Mouse (Mus musculus): Measurements from ENCODE around the gene Elane. TPM values are rescaled to one million over a fixed set of nuclear protein-coding genes. Genes with fewer than 3 reads are reported as not detected.
A peak's percentile ranks its signal among the peaks of the same experiment; 100 is the strongest.

The Elane gene
- polyA plus RNA-seq (2016; fragmentation: Nextera tagmentation; extraction: Ambion mirVana), result 0.33 and 0.55 TPM in 2 replicates

DNA sequence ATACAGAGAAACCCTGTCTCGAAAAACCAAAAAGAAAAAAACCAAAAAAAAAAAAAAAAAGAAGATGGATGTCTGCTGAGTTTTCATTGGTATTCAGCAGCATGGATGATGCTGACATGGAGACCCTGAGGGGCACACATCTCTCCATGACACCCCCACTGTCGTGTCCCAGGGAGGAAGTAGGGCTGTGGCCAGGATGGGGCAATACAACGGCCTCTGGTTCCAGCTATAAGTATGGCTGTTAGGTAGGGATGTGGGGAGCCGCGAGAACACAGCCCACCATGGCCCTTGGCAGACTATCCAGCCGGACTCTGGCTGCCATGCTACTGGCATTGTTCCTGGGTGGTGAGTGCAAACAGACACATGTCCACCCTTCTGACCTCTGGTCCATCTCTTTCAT lies at the start of gene Elane:
Gene Elane (plus strand): TSS at position 194 of the 400 bp plus-strand sequence.
- no peak for ATAC-seq (ENCODE audit: insufficient number of reproducible peaks, insufficient read depth, low FRiP score, low TSS enrichment)
- no peak within 1 kb of the TSS for H3K4me2 ChIP-seq (replicated peaks)
- H3K36me3 ChIP-seq, result no peaks in the 10 kb centered on the region
- no peaks in the 10 kb centered on the region for H3K9me3 ChIP-seq
- WGBS, result 79% methylated on average over 6 of the region's 6 CpGs
- H3K4me3 ChIP-seq, result no peak within 1 kb of the TSS
- H3K4me1 ChIP-seq, result peaks cover 11% of the 10 kb centered on the region
- no peak within 1 kb of the TSS for H3K9ac ChIP-seq
- no peak within 1 kb of the TSS for H3K27ac ChIP-seq
- H3K27me3 ChIP-seq, result peaks cover 9% of the 10 kb centered on the region

DNA sequence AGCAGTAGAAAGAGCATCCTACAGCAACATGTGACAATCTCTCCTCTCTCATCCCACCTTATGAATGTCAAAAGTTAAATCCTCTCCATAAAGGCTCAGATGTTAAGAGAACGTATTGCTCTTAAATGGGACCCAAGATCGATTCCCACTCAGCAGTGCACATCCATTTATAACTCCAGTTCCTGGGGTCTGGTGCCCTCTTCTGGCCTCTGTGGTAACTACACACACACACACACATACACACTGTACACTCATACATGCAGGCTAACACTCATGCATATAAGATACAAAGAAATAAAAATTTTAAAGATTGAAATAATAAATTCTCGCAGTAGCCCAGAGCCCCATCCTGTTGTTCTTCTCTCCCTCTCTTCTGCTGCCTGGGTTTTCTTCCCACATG lies 49.1 kb upstream of the Elane start:
- H3K9me3 ChIP-seq, result no peaks in the 10 kb centered on the region
- H3K36me3 ChIP-seq, result no peaks in the 10 kb centered on the region
- no peak overlapping the region for H3K27ac ChIP-seq
- H3K27me3 ChIP-seq, result no peaks in the 10 kb centered on the region
- no peak overlapping the region for H3K9ac ChIP-seq
- no peak overlapping the region for H3K4me2 ChIP-seq (replicated peaks)
- H3K4me1 ChIP-seq, result peaks cover 13% of the 10 kb centered on the region
- 91% methylated on average over 3 of the region's 3 CpGs for WGBS
- no peak overlapping the region for H3K4me3 ChIP-seq
- ATAC-seq (ENCODE audit: insufficient number of reproducible peaks, insufficient read depth, low FRiP score, low TSS enrichment), result no peak

DNA sequence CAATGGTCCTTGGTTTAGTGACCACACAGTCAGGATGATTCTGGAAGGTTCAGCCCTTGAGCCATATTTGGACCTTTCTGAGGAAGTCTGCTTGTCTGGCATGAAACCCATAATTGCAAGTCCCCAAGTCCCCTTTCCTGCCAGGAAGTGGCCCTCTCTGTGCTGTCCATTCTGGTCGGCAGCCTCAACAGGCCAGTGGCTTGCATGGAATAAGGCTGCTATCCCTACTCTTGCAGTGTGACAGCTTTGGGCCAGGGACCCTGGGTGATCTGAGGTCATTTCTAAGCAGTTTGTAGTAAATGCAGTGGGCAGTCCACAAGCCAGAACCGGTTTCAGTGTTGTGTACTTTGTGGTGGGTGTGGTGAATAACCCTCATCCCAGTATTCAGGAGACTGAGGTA lies 47.9 kb upstream of the Elane start:
- Histone ChIP-seq H3K4me2 (replicated peaks) (no peak overlapping the region), H3K4me1 (peaks cover 19% of the 10 kb centered on the region), H3K27me3 (no peaks in the 10 kb centered on the region), H3K36me3 (no peaks in the 10 kb centered on the region), H3K9me3 (no peaks in the 10 kb centered on the region), H3K9ac (no peak overlapping the region), H3K27ac (no peak overlapping the region), H3K4me3 (no peak overlapping the region)
- no peak for ATAC-seq (ENCODE audit: insufficient number of reproducible peaks, insufficient read depth, low FRiP score, low TSS enrichment)
- WGBS, result 50% methylated on average over 2 of the region's 2 CpGs

DNA sequence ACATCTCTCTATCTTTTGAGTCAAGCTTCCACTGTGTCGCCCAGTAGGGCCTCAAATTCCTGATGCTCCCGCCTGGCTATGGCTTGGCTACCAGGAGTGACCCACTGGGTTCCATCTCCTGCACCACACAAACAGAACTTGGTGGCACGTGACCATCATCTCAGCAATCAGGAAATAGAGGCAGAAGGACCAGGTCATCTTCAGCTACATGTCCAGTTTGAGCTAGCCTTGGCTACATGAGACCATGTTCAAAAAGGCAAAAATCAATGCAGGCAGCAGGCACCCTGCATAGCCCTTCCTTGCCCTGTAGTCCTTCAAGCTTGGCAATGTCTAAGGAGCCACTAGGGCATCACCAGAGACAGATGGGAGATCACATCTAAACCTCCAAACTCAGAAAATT lies 46.0 kb upstream of the Elane start:
- H3K4me3 ChIP-seq, result peak overlapping the region; percentile 35; the same call in 1 of the 2 replicates

DNA sequence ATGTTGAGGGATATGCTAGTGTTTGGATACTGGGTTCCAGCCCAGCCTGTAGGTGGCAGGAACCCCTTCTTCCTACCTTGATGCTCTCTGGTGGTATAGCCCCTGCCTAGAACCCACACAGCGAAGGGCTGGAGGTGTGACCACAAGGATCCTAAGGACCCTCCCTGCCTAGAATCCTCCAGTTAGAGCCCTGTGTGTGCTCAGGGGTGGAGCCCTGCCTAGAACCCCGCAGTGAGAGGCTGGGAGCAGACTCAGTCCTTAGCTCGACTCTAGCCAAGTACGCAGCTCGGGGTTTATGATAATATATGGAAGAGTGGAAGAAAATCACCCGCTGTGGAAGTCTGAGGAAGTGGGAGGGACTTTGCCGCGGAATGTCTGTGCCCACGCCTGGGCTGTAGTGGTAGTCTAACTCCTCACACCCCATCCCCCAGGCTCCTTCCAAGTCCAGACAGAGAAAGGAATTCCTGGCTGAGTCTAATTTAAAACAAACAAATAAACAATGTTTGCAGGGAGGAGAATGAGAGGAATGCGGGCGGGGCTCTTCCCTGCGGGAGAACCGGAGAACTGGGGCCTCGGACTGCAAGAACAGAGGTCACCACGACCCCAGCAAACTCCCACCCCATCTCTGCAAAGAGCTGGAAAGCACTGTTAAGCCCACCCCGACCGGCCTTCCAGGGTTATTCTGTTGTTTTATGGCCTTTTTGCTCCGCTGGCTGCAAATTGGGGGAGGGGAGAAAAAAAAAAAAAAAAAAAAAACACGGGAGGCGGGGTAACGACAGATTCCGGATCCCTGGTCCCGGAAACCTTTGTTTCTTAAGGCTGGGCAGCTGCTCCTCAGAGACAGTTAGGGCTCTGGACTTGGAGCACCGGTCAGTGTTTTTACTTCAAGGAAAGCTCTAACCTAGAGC lies 45.1 kb upstream of the Elane start:
- Histone ChIP-seq H3K4me3 (peak overlapping the region; percentile 35), H3K4me1 (peaks cover 29% of the 10 kb centered on the region), H3K4me2 (replicated peaks) (peak overlapping the region; percentile 56), H3K27me3 (no peaks in the 10 kb centered on the region), H3K9me3 (no peaks in the 10 kb centered on the region), H3K27ac (peak overlapping the region; percentile 93), H3K9ac (peak overlapping the region; percentile 40; the same call in 1 of the 2 replicates), H3K36me3 (no peaks in the 10 kb centered on the region)
- peak; percentile 94 for ATAC-seq (ENCODE audit: insufficient number of reproducible peaks, insufficient read depth, low FRiP score, low TSS enrichment)
- WGBS, result under 1% methylated on average over 23 of the region's 24 CpGs

More for the DNA sequence above, 46.0 kb upstream of the Elane start:
- peak overlapping the region; percentile 56 for H3K4me2 ChIP-seq (replicated peaks)
- peak overlapping the region; percentile 93 for H3K27ac ChIP-seq
- no peaks in the 10 kb centered on the region for H3K27me3 ChIP-seq
- 0 out of 2 replicates have a peak overlapping the region, but pooled peaks have one; percentile 38 for H3K9ac ChIP-seq
- no peaks in the 10 kb centered on the region for H3K9me3 ChIP-seq
- ATAC-seq (ENCODE audit: insufficient number of reproducible peaks, insufficient read depth, low FRiP score, low TSS enrichment), result no peak
- no peaks in the 10 kb centered on the region for H3K36me3 ChIP-seq
- peaks cover 29% of the 10 kb centered on the region for H3K4me1 ChIP-seq
- WGBS, result 94% methylated on average over 3 of the region's 3 CpGs

DNA sequence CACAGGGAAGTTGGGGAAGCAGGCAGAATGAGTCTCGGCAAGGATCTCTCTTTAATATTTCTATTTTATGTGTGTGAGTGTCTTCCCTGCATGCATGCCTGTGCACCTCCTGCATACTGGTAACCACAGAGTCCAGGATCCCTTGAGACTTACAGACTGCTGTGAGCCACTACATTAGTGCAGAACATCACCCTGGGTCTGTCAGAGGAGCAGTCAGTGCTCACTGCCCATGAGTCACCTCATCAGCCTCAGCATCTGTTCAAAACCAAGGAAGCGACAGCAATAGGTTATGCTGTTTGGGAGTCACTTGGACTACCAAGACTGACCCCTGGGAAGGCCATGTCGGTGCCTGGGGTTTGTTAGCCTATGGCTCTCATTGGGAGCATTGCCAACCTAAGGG lies 43.7 kb upstream of the Elane start:
- Histone ChIP-seq H3K27ac (peak overlapping the region; percentile 1; the same call in 1 of the 2 replicates), H3K4me2 (replicated peaks) (no peak overlapping the region), H3K27me3 (no peaks in the 10 kb centered on the region), H3K4me3 (no peak overlapping the region), H3K9me3 (no peaks in the 10 kb centered on the region), H3K9ac (no peak overlapping the region), H3K36me3 (no peaks in the 10 kb centered on the region), H3K4me1 (peaks cover 29% of the 10 kb centered on the region)
- 77% methylated on average over 3 of the region's 3 CpGs for WGBS
- ATAC-seq (ENCODE audit: insufficient number of reproducible peaks, insufficient read depth, low FRiP score, low TSS enrichment), result no peak

DNA sequence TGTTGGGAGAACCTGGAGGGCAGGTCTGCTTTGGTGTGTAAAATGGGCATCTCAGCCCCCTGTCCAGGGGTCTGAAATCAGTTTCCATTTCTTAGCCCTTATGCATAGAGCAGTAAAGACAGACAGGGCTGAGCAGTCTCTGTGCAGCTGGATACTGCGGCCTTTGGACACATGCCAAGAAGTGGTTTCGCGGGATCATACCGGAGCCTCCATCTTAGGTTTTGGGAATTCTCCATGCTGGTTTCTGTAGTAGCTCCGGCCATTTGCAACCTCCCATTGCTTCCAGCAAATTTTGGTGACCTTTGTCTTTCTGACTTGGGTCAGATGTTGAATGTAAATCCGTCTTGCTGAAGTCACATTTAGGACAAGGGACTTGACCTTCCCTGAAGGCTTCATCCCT lies 42.6 kb upstream of the Elane start:
- H3K27ac ChIP-seq, result peak overlapping the region; percentile 47; the same call in 1 of the 2 replicates
- H3K4me2 ChIP-seq (replicated peaks), result no peak overlapping the region
- no peaks in the 10 kb centered on the region for H3K27me3 ChIP-seq
- H3K9me3 ChIP-seq, result no peaks in the 10 kb centered on the region
- peaks cover 29% of the 10 kb centered on the region for H3K4me1 ChIP-seq
- H3K36me3 ChIP-seq, result no peaks in the 10 kb centered on the region
- H3K4me3 ChIP-seq, result no peak overlapping the region
- no peak for ATAC-seq (ENCODE audit: insufficient number of reproducible peaks, insufficient read depth, low FRiP score, low TSS enrichment)
- no peak overlapping the region for H3K9ac ChIP-seq
- 61% methylated on average over 6 of the region's 6 CpGs for WGBS

DNA sequence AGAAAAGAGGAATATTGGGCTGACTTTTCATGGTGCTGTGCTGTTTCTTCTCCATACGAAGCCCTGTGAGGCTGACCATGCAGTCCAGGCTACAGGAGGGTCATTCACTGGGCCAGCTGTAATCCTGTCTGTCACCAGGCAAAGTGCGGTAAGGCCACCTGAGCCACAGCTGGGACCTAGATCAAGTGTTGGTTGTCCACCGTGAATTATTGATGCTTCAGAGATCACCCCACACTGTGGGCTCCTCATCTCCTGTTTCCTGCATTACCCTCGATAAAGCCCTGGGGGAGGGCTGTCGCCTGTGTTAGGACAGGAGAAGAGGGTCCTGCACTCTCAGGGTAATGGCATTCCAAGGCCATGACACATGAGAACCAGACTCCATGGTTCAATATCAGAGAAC lies 39.5 kb upstream of the Elane start:
- Histone ChIP-seq H3K27ac (no peak overlapping the region), H3K36me3 (no peaks in the 10 kb centered on the region), H3K27me3 (no peaks in the 10 kb centered on the region), H3K4me3 (no peak overlapping the region), H3K4me2 (replicated peaks) (no peak overlapping the region), H3K4me1 (peaks cover 22% of the 10 kb centered on the region), H3K9me3 (no peaks in the 10 kb centered on the region), H3K9ac (no peak overlapping the region)
- ATAC-seq (ENCODE audit: insufficient number of reproducible peaks, insufficient read depth, low FRiP score, low TSS enrichment), result no peak
- 54% methylated on average over 5 of the region's 5 CpGs for WGBS

DNA sequence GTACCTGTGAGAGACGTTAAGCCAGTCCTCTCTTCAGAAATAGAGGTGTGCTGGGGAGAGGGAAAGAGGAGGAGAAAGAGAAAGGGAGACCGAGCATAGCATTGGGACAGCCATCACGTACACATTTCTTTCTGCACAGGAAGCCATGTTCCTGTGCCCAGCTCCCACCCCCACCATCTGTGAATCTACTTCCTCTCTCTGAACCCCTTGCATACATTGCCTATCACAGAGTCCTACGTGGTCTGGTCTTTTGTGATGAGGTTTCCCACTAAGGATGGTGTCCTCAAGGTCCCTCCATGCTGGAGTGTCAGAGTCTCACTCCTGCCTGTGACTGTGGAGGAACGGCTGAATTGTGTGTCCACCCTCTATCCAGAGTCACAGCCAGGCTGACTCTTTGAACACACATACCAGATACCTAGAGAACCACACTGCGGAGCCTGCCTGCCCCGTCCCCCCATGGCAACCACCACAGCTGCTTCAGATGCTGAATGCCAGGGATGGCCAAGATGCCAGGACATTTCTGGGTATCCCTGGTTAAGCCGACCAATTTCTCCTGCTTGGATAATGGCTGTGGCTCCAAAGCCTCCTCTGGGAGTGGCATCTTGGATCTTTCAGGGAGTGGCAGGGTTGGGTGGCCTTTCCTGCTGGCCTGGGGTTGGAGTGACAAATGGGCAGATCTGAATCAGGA lies 36.0 kb upstream of the Elane start:
- Histone ChIP-seq H3K36me3 (no peaks in the 10 kb centered on the region), H3K4me3 (no peak overlapping the region), H3K27me3 (no peaks in the 10 kb centered on the region), H3K4me2 (replicated peaks) (no peak overlapping the region), H3K4me1 (peaks cover 22% of the 10 kb centered on the region), H3K27ac (no peak overlapping the region), H3K9me3 (no peaks in the 10 kb centered on the region), H3K9ac (no peak overlapping the region)
- WGBS, result 86% methylated on average over 8 of the region's 8 CpGs
- ATAC-seq (ENCODE audit: insufficient number of reproducible peaks, insufficient read depth, low FRiP score, low TSS enrichment), result no peak

DNA sequence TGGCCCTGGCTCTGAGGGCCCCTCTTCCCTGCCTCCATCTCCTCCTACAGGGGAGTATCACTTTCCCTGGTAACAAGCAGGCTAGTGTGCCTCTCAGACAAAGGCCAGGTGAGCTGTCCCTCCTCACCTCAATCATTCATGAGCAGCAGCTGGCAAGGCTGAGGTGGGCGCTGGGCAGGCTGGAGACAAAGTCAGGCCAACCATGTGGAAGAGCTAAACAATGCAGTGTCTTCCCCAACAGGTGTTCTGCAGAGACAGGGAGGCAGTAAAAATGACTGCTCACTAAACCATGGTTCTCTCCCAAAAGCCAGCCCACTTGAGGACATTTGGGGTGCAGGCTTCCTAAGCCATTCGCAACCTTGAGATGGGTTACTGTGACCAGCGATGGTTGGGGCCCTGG lies 34.4 kb upstream of the Elane start:
- Histone ChIP-seq H3K4me3 (0 out of 2 replicates have a peak overlapping the region, but pooled peaks have one; percentile 15), H3K4me2 (replicated peaks) (peak overlapping the region; percentile 99), H3K4me1 (peaks cover 32% of the 10 kb centered on the region), H3K27me3 (no peaks in the 10 kb centered on the region), H3K9ac (peak overlapping the region; percentile 53; the same call in 1 of the 2 replicates), H3K9me3 (no peaks in the 10 kb centered on the region), H3K27ac (peak overlapping the region; percentile 100), H3K36me3 (peaks cover 5% of the 10 kb centered on the region)
- WGBS, result 59% methylated on average over 3 of the region's 3 CpGs
- ATAC-seq (ENCODE audit: insufficient number of reproducible peaks, insufficient read depth, low FRiP score, low TSS enrichment), result no peak

DNA sequence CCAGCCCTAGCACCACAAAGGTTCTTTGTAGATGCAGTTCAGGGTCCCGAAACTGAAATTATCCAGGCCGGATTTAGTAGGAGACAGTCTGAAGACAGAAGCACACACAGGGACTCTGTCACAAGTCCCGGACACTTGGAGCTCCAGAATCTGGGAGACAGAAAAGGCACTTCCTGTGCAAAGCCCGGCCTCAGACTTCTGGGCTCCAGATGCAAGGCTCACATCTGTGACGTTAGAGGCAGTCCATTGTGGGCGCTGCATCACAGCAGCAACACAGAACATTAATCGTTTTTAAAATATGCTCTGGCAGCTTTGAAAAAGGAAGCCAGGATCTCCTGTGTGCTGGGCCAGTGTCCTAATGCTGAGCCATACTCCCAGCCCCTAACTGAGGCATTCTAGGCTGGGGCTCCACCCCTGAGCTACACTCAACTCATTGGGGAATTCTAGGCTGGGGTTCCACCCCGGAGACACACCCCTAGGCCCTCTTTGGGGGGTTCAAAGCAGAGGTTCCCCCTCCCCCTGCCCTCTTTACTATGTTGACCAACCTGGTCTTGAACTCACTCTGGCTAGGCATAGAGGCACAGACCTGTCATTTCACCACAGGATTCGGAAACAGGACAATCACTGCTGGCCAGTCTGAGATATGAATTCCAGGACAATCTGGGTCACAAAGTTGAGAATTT lies 33.8 kb upstream of the Elane start:
- 34% methylated on average over 9 of the region's 9 CpGs for WGBS
- peak overlapping the region; percentile 15; the same call in 1 of the 2 replicates for H3K4me3 ChIP-seq
- no peaks in the 10 kb centered on the region for H3K9me3 ChIP-seq
- H3K4me2 ChIP-seq (replicated peaks), result peak overlapping the region; percentile 99
- H3K4me1 ChIP-seq, result peaks cover 37% of the 10 kb centered on the region
- H3K27me3 ChIP-seq, result no peaks in the 10 kb centered on the region
- no peak for ATAC-seq (ENCODE audit: insufficient number of reproducible peaks, insufficient read depth, low FRiP score, low TSS enrichment)
- peak overlapping the region; percentile 53 for H3K9ac ChIP-seq
- H3K27ac ChIP-seq, result peak overlapping the region; percentile 100
- peaks cover 10% of the 10 kb centered on the region for H3K36me3 ChIP-seq
